Mouse (Mus musculus) kidney, adult 9 months (tissue): Measurements from ENCODE around the gene Lrrc74a.

Source experiments
- DNase-seq: peaks from one replicate; pipeline ENCODE4 v3.0.0; 2022

The Lrrc74a gene

DNA sequence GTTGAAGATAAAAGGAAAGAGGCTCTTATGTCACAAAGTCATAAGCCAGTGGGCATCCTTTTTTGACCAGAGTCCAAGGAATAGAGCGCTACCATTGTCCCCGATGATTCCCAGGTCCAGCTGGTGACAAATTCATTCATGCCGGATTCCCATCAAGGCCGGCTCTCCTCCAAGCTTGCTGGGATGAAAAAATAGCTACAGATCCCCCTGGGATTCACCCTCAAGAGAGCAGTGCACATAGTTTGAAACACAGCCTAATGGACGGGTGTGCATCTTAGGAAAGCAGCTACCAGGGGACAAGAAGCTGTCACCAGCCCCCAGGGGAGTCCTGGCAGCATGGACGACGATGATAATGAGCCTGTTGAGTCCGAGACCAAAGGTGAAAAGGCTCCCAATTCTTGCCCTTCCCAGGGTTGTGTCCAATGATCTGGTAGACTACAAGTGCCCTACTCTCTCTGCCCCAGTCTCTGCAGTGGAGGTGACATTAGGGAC is at the start of gene Lrrc74a:
TSS of gene Lrrc74a (plus strand) at position 51 of the 492 bp plus-strand sequence.
- no peak for DNase-seq

DNA sequence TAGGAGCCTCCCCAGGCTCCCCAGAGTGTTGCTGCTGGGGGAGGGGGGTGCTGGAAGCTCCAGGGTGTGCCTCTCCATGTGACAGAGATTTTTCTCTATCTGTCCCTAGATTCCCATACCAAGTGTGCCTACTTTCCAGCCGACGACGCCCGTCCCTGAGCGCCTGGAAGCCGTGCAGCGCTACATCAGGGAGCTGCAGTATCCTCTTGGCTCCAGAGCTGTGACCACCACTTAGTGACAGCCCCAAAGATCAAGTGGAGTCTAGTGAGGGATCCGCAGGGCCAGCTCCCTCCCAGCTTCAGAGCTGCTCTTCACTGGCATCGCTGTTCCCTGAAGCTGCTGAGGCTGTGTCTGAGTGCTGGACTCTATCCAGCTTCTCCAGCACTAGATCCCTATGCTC is 48.9 kb upstream of the Lrrc74a start:
- no peak for DNase-seq

DNA sequence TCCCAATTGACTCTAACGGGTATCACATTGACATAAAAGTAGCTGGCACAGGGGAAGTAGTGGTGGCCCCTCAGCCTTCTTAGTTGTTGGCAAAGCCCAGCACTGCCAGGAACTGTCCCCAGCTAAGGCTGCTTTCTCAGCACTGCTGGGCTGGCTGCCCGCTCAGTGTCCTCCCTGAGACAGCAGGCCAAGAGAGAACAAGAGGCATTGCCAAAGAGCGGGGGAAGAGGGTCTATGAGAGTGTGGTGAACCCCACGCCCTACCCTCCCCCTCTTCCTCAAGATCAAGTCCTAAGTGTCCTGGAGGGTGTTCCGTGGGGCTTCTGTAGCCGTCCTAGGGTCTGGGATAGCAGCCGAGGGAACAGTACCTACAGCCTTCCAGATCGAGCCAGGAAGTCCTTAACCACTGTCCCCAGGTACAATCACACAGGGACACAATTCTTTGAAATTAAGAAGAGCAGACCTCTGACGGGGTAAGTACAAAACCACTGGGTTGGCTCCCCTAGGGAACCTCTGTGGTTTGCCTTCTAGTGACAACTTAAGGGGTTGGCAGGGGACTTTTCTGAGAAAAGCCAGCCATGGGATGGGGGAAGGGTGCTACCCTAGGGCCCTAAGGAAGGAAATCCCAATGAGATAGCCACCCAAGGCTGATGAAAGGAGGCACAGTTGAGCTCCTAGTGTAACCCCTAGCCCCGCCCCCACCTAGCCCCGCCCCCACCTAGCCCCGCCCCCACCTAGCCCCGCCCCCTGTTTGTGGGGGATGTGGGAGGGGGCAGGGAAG is 47.4 kb upstream of the Lrrc74a start:
- no peak for DNase-seq

DNA sequence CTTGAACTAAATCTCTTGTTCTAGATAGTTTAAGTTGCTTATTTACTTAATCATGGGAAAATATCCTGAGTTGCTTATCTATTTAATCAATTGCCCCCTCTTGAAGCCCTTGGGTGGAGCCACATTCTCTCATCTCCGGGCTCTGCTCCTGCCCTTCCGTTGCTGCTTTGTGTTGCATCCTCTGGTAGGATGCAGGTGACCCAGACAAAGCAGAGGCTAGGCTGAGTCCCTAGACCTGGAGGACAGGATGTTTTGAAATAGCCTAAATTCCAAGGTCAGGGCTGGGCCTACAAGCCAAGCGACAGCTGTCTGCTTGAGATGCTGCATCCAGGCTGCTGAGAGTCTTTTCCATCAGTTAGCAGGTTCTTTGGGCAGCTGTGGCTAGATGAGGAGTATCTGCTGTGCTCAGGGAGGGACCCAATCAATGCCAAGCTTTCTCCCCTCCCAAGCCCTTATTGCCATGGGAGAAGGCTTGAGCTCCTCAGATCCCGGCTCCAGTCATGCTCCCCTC is 46.7 kb upstream of the Lrrc74a start:
- no peak for DNase-seq

DNA sequence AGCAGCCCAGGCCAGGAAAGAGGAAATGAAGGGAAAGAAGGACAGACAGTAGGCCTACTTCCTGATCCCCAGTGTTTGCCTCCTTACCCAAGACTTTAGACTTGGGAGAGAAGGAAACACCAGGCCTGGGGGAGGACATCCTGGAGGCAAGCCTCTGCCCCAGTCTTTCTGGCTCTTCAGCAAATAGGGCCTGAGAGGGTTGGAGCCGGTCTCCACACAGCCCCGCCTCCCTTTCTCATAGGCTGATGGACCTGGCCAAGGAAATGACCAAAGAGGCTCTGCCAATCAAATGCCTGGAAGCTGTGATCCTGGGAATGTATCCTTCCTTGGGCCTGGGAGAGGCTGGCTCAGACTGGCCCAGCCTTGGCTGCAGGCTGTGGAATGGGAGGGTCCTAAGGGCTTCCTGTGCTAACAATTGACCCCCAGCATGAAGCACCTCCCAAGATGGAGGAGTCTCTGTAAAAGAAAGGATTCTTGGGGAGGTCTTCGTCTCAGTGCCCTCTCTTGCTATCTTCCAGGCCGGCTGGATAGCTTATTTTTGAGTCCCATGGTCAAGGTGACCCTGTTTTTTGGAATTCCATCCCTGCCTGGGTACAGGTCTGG is 46.1 kb upstream of the Lrrc74a start:
- no peak for DNase-seq

DNA sequence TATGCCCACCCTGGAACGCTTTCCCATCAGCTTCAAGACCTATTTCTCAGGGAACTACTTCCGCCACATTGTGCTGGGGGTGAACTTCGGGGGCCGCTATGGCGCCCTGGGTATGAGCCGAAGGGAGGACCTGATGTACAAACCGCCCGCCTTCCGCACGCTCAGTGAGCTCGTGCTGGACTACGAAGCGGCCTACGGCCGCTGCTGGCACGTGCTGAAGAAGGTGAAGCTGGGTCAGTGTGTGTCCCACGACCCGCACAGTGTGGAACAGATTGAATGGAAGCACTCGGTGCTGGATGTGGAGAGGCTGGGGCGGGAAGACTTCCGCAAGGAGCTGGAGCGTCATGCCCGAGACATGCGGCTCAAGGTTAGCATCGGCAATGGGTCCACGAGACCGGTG is 45.3 kb upstream of the Lrrc74a start:
- DNase-seq, result no peak

DNA sequence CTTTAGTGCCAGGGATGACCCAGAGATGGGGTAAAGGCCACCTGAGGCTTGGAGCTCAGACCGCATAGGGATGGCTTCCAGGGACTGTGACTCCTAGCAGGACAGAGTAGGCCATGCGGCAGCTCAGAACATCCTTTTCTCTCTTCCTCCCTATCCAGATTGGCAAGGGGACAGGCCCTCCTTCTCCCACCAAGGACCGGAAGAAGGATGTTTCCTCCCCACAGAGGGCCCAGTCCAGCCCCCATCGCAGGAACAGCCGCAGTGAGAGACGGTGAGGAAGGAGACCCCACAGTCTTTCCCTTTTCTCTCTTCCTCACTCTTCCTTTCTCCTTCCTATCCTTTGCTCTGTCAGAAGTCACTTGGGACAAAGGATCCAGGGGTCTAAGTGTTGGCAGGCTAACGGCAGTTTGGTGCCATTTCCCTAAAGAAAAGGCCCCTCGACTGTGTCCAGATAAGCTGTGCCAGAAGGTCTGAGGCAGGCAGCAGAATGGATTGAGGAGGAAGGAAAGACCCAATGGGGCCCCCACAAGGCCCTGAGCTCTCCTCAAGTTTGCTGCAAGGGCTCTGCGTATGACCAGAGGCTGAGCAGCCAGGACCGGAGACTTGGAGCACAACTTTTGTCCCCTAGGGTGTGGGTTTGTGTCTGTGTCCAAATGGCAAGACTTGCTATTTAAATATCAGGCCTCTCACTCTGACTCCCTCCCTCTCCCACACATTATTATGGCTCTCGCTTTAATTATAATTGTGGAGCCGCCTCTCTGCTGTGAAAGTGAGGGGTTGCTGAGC is 43.3 kb upstream of the Lrrc74a start:
- DNase-seq, result no peak

DNA sequence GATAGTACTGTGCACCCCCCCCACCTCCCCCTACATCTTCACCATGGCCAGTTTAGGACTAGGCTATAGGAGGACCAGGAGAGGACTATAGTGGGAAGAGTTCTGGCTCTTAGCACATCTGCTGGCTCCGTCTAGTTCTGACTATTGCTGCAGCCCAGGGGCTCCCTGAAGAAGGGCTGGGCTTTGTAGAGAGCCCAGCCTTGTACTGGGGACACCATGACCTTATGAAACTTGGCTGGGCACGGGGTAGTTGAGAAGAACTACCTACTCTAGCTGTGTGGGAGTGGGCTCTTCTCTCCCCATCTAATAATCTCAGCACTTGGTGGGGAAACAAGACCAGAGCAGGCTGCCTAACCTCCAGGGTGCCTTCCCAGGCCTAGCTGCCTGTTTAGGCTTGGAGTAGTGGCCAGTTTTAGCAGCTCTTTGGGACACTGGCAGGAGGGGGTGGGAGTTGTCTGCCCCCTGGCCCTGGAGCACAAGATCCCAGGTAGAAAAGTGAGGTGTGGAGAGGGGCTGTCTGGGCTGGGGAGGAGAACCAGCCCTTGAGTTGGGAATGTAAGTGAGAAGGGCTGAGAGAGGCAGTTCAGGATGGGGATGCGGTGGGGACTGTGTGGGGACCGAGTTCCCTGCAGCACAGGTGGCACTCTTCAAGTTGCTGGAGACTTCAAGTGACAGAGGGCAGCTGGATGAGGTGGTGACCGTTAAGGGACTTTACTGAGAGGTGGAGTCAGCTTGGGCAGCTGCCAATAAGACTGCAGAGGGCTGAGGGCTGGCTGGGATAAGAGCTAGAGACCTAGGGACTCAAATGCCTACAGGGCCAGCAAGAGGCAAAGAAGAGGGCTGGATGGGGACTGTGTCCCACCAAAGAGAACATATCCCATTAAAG is 41.5 kb upstream of the Lrrc74a start:
- no peak for DNase-seq

DNA sequence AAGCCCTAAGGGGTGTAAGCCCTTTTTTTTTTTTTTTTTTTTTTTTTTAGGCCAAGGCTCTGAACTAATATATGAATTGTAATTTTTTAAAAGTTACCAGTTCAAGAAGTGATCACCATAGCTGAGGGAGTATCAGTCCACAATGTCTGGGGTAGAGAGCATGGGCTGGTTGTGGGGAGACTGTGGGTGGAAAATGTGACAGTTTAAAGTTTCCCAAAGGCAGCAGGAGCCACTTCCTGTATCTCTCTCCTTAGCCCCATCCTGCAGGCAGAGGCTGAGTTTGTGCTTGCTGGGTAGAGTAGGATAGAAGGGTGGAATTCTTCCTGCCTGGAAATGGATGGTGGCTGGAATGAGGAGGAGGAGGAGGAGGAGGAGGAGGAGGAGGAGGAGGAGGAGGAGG is 40.8 kb upstream of the Lrrc74a start:
- DNase-seq, result no peak

DNA sequence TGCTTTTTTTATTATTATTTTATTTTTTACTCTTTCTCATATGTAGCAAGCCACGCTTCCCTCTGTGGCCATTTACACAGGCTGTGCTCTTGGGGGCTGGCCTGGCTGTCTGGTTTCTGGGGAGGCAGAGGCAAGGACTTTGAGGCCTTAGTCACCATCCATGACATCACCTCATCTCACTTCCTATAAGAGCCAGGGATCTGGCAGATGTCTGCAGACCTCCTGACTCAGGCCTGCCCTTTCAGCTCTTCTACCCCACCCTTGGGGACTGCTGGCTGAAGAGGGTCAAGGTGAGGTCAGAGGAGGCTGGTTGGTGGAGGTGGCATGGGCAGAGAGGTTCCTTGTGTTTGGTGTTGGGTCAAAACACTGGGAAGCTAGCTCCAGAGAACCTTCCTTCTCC is 39.7 kb upstream of the Lrrc74a start:
- DNase-seq, result no peak

DNA sequence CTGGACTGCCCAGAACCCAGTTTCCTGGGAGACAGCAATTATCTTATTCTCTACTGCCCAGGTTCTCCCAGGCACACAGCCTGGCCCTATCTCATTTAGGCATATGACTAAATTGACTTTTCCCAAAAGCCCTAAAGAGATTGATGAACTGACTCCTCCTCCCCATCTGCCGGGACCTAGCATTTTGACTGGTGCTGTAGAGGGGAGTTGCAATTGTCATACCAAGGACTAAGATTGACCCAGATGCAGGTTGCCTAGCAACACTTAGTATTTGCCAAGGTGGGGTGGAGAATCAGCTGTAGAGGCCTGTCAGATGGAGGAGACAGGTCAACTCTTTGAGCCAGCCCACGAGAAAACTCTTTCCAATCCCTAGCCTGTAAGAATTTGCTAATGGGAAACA is 36.2 kb upstream of the Lrrc74a start:
- DNase-seq, result no peak

DNA sequence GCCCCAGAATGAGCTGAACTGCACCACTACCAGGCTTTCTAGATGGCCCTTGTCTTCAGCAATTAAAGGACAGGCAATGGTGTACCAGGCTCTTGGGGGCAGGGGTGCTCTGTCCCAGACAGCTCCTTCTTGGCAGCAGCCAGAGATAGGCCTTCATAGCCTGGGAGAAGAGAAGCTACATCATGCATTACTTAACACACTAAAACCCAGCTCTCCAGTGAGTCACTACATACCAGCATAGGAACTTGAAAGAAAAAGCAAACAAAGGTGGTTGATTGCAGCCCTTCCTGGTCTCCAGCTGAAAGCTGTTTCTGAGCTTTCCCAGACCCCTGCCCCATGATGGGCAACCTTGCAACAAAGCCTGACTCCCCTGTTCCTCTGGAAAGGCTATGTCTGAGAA is 35.6 kb upstream of the Lrrc74a start:
- no peak for DNase-seq

DNA sequence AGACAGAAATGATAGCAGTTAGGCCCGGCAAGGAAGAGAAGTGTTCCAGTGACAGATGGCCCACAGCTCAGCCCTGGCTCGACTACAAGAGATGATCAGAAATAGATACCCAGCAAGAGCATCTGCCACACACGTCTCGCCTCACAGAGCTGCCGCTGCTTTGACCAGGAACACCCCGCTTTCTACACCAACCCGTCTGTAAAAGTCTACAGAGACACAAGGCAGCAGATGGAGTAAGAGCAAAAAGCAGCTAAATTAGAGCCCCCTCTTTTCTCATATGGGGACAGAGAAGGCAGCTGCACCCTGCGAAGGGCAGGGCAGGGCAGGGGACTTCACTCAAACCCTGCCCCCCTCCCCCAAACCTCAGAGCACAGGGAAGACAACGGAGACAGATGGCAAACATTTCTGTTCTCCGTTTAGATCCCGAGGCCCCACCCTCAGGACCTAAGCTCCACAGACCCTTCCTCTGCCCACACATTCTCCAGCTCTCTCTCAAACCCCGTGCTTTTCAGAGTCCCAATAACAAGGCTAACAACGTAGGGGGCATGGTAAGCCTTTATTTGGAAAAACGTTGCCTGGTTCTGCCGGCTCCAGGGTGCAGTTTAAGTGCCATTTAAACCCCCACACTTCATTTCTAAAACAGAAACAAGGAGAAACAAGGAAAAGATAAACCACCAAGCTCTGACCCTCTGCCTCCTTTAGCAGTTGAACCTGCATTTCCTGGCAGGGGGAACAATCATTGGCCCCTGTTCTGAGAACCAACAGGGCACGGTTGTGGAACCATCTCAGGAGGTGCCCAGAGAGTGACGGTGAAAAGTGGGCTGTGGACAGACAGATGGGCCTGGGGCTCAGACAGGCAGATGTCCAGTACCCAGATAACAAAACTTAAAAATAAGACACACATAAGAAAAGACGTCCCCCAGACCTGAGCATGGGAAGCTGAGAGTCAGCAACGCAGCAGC is 33.9 kb upstream of the Lrrc74a start:
- no peak for DNase-seq

DNA sequence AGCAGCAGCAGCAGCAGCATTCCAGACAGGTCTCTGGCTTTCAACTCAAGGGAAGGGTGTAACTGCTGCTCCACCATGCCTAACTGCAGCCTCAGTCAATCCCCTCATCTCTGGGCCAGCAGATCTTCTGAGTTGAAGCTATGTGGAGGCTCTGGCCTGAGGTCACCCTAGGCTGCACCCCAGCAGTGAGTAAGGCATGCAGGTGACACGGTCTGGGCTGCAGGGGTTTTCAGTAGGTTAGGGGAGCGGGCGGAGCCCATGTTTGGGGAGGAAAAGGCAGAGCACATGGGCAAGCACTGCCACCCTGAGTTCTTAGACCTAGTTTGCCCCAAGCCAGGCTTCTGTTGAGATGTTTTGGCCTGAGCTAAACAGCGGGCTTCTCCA is 33.2 kb upstream of the Lrrc74a start:
- DNase-seq, result no peak

DNA sequence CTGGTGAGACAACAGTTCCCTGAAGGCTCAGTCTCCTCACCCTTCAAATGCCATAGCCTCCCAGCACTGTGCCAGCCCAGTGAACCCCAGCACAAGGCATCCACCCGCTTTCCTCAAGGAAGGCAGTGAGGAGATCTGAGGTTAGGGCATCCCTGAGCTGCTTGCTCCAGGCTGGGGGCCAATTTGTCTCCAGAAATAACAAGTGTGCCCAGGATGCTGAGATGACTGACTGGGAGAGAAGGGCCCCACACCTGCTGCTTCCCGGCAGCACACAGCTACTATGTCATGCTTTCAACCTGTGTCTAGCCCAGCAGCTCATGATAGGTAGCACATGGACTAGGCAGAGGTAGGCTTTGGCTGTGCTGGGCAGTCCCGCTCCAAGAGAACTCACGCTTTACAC is 32.7 kb upstream of the Lrrc74a start:
- DNase-seq, result no peak

DNA sequence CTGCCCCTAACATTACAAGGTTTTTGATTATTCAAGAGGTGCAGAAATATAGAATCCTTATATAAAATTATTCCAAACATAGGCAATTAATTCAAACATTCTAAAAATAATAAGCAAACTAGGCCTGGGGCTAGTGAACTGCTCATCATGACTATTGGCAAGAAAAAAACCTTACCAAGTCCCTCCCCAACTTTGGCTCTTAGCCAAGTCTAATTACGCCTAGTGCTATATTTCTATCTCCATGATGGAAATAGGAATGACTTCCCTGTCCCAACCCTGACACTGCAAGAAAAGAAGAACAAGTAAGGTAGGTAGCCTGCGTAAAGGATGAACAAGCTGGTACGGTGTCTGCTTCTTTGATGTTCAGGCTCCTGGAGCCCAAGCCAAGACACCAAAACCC is 31.5 kb upstream of the Lrrc74a start:
- no peak for DNase-seq

DNA sequence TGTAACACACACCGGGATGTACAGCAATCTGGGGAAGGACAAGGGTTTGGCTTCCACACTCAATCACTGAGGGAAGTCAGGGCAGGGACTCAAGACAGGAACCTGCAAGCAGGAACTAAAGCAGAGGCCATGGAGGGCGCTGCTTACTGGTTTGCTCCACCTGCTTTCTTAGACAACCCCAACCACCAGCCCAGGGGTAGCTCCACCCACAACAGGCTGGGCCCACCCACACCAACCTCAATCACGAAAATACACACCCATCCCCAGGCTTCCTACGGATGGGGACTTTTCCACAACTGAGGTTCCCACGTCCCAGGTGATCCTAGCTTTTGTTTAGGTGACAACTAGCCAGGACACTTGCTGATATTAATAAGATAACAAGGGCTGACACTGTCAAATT is 28.3 kb upstream of the Lrrc74a start:
- DNase-seq, result no peak

DNA sequence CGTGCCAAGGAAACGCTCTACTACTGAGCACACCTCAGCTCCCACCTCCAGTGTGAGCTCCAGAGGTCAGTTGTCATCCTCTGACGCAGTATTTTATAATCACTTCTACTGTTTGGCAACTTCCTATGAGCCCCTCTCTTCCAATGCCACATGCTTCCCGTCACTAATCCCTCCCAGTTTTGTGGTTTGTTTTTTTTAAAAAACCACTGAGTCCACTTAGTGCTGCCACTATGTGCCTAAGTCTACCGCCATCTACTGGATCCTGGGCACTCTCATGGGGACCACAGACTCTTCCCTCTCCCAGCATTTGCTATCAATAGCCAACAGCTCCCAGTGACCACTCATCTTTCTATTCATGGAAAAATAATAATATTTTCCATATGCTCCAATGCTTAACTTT is 20.1 kb upstream of the Lrrc74a start:
- no peak for DNase-seq

DNA sequence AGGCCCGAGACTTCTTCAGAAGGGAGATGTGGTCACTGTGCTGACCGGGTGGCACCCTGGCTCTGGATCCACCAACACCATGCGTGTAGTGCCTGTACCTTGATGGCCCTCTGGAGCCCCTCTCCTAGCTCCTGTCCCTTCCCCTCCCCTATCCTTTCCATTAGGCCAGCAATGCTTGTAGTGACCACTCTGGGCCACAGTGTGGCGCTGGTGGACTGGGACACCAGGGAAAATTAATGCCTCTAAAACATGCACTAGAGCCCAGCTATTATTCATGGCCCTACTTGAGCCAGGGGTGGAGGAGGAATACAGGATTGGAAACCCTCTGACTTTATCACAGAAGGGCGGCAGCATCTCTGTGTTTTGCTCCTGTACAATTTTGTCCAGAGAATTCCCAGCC is 18.8 kb upstream of the Lrrc74a start:
- DNase-seq, result peak; percentile 59

DNA sequence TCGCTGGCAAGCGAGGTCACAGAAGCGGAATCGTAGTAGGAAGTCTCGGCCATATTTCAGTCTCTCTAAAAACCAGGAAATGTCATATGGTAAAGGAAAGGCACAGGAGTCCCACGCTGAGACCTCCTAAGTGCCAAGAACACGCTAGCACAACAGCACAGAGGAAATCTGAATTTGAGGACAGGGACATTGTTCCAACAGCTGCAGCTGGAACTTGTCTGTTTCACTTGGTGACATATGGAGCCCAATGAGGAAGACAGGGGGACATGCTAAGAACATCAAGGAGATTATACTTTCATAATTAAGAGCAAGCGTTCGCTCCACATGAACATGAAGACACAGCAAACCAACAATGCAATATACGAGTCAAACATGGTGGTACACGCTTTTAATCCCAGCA is 17.2 kb upstream of the Lrrc74a start:
- no peak for DNase-seq

DNA sequence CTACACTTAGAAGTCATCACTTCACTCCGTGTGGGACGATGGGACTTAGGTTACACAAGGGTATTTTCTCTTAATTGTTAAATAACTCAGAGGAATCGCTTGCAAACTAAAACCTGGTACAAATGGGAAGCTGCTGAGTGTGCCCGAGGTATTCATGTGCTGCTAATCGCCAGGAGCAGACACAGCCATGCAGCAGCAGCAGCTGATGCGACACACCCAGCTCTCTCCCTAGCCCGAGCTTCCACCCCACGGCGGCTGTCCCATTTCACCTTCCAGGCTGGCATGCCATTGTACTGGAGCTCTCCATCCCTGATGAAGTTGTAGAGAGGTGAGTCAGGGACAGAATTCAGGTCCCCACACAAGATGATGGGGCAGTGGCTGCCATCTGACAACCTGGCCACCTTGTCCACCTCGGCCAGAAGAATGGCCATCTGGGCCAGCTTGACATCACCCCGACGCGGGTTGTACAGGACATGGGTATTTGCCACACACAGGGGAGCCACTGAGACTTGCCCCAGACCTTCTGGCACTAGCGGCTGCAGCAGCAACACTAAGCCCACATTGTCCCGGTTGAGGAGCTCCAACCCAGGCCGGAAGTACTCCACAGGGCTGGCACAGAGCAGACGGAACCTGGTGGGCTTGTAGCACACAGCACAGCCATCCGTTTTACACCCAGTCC is 14.1 kb upstream of the Lrrc74a start:
- no peak for DNase-seq
